Mouse (Mus musculus): ENCODE data around the gene 4930562C15Rik. TPM values are rescaled to one million over a fixed set of nuclear protein-coding genes. Genes with fewer than 3 reads are reported as not detected.
"Not testable (repeated sequence)": the region's sequence is repeated elsewhere in the genome, so short reads cannot be mapped to it uniquely, and the experiment has no call there.

Gene 4930562C15Rik
- polyA plus RNA-seq (2012; rRNA removed): not detected in 2 replicates

DNA sequence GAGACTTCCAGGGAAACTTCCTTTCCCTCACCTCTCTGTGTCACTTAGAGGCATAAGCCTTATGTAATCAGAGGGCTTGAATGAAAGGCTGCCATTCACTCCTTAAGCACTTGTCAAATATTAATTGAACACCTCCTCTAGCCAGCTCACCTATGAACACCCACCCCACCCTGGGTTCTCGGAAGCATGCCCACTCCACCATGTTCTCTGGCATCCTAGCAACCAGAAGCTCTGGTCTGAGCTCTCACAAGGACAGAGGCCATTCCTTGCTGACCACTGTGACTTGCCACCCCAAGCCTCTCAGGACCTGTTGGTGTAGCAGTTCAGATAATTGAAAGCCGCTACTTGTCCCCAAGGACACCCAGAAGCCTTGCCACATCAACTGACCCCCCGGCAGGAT, at the start of gene 4930562C15Rik:
TSS of gene 4930562C15Rik (plus strand) at position 226 of the 400 bp plus-strand sequence.
- no peak for TF ChIP-seq CTCF (IDR thresholded peaks at IDR 0.05; ENCODE audit: borderline replicate concordance, extremely low read depth, insufficient read depth, insufficient read length)
- TF ChIP-seq POLR2A (IDR thresholded peaks at IDR 0.05; ENCODE audit: borderline replicate concordance, extremely low read depth, insufficient read depth, insufficient read length, poor library complexity, severe bottlenecking): no peak
- DNase-seq (ENCODE audit: low read depth): no peak

DNA sequence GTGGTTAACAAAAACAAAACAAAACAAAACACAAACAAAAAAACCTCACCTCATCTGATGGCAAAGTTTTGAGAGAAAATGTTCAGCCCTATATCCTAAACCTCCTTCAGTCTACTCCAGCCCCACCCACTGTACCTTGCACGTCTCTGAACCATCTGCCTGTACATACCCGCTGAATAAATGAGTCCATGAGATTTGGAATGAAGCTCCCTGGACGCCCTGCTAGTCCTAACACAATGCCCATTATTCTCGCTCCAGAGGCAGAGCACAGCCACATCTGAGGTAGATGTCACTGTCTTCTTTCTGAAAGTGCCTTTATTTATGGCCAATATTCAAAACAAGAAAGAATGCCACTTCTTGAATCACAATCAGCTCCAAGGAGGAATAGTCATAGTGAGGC, 49.5 kb upstream of the 4930562C15Rik start:
- TF ChIP-seq CTCF (IDR thresholded peaks at IDR 0.05; ENCODE audit: borderline replicate concordance, extremely low read depth, insufficient read depth, insufficient read length): no peak
- no peak for TF ChIP-seq POLR2A (IDR thresholded peaks at IDR 0.05; ENCODE audit: borderline replicate concordance, extremely low read depth, insufficient read depth, insufficient read length, poor library complexity, severe bottlenecking)
- DNase-seq (ENCODE audit: low read depth): no peak

DNA sequence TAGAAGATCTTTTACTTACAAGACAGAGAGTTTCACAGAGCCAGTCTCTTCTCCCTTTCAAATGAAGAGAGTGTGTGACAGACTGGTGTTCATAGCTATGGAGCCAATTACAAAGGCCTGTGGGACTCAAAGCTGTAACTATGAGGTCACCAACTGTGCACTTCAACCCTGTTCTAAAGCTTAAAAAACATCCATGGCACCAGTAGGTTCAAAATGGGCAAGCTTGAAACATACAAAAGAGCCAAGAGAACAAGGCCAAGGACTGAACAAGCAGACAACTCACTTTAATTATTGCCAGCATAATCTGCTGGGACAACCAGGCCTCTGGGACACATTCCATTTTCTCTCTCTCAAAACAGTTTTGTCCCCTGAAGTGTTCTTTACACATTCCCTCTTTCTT, 47.0 kb upstream of the 4930562C15Rik start:
- DNase-seq (ENCODE audit: low read depth): no peak
- TF ChIP-seq POLR2A (IDR thresholded peaks at IDR 0.05; ENCODE audit: borderline replicate concordance, extremely low read depth, insufficient read depth, insufficient read length, poor library complexity, severe bottlenecking): no peak
- TF ChIP-seq CTCF (IDR thresholded peaks at IDR 0.05; ENCODE audit: borderline replicate concordance, extremely low read depth, insufficient read depth, insufficient read length): no peak

DNA sequence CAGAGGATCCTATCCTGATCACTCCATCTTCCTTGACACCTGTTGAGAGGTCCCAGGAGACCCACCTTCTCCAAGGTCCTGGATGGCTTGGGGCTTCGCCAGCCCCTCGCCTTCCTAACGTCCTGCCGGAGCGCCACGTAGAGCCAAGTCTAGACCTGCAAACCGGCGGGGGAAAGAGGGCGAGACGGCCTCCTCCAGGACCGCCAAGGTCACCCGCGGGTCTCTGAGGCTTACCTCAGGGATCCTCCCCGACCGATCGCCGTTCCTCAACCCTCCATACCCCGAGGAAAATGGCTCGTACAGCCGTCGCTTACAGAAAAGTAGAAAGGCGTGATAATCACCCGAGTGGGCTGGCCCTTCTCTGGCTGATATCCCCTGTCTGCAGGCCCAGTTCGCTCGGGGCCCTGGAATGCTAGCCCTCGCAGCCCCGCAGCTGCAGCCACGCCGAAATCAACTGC, 45.9 kb upstream of the 4930562C15Rik start:
- no peak for TF ChIP-seq CTCF (IDR thresholded peaks at IDR 0.05; ENCODE audit: borderline replicate concordance, extremely low read depth, insufficient read depth, insufficient read length)
- no peak for DNase-seq (ENCODE audit: low read depth)

DNA sequence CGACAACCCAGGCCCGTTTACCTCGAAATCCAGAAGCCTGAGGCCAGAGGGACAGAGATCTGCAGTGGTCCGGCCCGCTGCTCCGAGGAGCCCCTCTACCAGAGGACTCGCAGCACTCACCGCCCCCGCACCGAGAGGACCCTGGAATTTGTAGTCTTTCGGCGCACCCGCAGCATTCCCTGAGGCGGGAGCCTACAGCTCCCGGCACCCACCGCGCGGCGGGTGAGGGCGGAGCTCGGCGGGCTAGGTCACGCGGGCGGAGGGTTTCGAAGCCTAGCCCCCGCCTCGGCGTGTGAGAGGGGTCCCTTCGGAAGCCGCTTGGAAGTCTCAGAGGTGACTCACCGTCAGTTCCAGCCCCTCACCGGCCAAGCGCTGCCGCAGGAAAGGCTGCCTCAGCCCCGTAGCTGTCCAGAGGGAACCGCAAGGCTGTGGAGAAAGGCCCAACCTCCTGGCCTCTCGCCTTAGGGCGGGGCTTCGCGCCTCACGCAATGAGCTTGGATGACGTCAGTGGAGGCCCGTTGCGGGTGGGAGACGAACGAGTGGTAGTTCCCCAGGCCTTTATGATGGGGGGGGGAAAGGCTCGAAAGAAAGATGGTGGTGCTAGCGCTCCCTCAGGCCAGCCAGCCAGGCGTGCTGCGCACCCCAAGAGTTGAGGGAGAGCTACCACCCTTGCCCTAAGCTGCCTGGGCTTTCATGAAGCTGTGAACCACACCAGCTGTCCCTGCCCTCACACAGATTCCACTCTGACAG, 45.2 kb upstream of the 4930562C15Rik start, which contains the start of gene Cdip1:
TSS of gene Cdip1 (minus strand) at position 483 of the 750 bp plus-strand sequence.
- TF ChIP-seq CTCF (IDR thresholded peaks at IDR 0.05; ENCODE audit: borderline replicate concordance, extremely low read depth, insufficient read depth, insufficient read length) (no peak), POLR2A (IDR thresholded peaks at IDR 0.05; ENCODE audit: borderline replicate concordance, extremely low read depth, insufficient read depth, insufficient read length, poor library complexity, severe bottlenecking) (peak; percentile 71; the same call in 1 of the 2 replicates)
- DNase-seq (ENCODE audit: low read depth): peak; percentile 98

DNA sequence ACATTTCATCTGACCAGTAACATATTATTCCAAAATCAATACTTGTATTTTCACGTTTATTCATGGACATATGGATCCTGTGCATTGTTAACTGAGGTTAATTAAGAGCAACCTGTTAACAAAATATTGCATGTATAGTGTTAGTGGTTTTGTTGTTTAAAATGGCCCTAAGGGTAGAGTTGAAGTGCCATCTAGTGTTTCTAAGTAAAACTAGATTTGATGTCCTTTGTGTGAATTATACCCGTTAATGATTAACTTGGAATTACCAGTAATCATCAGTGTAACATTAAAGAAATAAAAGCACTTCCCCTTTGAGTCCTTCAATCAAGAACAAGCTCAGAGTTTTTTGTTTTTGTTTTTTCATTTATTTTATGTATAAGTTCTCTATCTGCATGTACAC, 43.9 kb upstream of the 4930562C15Rik start:
- peak; percentile 47 for DNase-seq (ENCODE audit: low read depth)
- TF ChIP-seq CTCF (IDR thresholded peaks at IDR 0.05; ENCODE audit: borderline replicate concordance, extremely low read depth, insufficient read depth, insufficient read length) (no peak), POLR2A (IDR thresholded peaks at IDR 0.05; ENCODE audit: borderline replicate concordance, extremely low read depth, insufficient read depth, insufficient read length, poor library complexity, severe bottlenecking) (no peak)

DNA sequence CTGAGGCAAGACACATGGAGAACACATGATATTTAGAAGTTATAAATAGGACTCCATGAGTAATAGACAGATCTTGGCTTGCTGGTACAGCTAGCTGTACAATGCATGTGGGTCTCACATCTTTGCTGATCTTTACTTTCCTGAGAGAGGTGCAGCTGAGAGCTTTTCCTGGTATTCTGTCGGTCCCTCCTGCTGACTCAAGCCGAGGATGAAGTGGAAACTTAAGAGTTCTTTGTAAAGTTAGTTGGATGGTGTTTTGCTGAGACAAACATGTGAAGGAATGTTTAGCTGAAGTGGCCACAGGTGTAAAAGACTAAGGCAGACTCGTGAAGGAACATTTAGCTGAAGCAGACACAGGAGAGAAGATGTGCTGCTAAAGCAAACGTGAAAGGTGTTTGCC, 38.6 kb upstream of the 4930562C15Rik start:
- no peak for TF ChIP-seq CTCF (IDR thresholded peaks at IDR 0.05; ENCODE audit: borderline replicate concordance, extremely low read depth, insufficient read depth, insufficient read length)
- TF ChIP-seq POLR2A (IDR thresholded peaks at IDR 0.05; ENCODE audit: borderline replicate concordance, extremely low read depth, insufficient read depth, insufficient read length, poor library complexity, severe bottlenecking): no peak
- no peak for DNase-seq (ENCODE audit: low read depth)

DNA sequence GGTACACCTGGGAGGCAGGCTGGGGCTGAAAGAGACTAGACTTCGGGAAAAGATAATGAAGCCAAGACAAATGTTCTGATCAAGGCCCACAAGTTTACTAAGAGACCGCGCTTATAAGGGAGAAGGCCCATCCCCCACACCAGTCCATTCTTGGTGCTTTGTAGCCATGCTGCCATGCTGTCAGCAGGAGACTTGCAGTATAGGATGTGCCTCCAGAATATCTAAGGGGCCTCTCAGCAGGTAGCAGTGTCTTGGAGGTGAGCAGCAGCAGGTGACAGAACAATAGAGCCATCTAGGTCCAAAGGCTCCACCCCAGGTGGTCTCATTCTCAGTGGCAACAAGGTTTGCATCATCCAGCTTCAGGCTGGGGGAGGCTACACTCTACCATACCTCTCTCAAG, 16.9 kb upstream of the 4930562C15Rik start:
- no peak for TF ChIP-seq CTCF (IDR thresholded peaks at IDR 0.05; ENCODE audit: borderline replicate concordance, extremely low read depth, insufficient read depth, insufficient read length)
- TF ChIP-seq POLR2A (IDR thresholded peaks at IDR 0.05; ENCODE audit: borderline replicate concordance, extremely low read depth, insufficient read depth, insufficient read length, poor library complexity, severe bottlenecking): no peak

DNA sequence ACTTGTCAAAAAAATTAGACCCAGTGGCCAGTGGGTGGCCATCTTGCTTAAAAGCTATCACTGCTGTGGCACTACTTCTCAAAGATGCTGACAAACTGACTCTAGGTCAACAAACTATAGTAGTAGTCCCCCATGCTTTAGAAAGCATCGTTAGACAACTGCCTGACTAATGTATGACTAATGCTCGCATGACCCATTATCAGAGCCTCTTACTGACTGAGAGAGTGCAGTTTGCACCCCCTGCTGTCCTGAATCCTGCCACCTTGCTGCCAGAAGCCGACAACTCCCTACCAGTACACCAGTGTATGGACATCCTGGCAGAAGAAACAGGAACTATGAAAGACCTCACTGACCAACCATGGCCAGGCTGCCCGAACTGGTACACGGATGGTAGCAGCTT, 10.8 kb upstream of the 4930562C15Rik start:
- DNase-seq (ENCODE audit: low read depth): not testable (repeated sequence)

More for the DNA sequence above, 16.9 kb upstream of the 4930562C15Rik start:
- no peak for DNase-seq (ENCODE audit: low read depth)

DNA sequence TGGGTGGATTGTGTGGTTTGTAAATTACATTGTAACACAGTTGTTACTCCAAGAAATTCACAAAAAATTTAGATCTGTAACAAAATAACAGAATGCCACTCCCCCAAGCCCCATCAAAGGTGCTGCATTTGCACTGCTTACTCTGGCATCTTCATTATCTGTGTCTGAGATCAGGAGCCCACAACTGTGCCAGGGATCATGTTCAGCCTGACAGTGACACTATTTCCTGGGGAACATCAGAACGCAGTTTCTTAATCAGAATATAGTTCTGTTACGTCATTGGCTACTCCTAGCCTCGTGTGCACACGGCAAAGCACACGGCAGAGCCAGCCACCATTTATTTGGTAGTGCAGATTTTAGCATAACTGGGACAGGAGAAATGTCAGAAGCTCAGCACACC, 7.6 kb upstream of the 4930562C15Rik start:
- TF ChIP-seq CTCF (IDR thresholded peaks at IDR 0.05; ENCODE audit: borderline replicate concordance, extremely low read depth, insufficient read depth, insufficient read length): no peak
- TF ChIP-seq POLR2A (IDR thresholded peaks at IDR 0.05; ENCODE audit: borderline replicate concordance, extremely low read depth, insufficient read depth, insufficient read length, poor library complexity, severe bottlenecking): no peak
- no peak for DNase-seq (ENCODE audit: low read depth)

DNA sequence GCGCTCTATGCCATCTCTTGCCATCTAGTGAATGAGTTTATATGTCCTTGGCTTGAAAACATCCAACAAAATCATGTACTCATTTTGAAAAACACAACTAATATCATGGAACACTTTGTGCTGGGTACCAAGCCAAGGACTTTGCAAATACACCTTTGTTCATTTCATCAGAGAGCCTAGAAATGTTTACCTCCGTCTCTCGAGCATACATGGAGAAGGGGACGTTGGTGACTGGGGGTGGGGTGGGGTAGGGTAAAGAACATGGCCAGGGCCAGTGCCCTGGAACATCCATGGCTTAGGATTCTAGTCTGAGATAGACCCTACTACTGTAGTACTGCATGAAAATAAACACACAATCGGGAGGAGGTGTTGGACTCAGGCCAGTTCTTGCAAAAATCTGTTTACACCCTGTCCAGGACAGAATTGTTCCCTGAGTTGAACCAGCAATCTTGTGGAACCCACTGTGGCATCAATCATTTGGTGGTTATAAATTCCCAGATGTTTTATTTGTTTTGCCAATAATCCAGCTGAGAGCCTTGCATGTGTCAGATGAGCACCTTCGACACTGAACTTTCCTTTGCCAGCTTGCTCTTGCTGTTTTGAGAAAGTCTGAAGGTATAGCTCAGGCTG, 5.8 kb upstream of the 4930562C15Rik start:
- no peak for TF ChIP-seq CTCF (IDR thresholded peaks at IDR 0.05; ENCODE audit: borderline replicate concordance, extremely low read depth, insufficient read depth, insufficient read length)
- TF ChIP-seq POLR2A (IDR thresholded peaks at IDR 0.05; ENCODE audit: borderline replicate concordance, extremely low read depth, insufficient read depth, insufficient read length, poor library complexity, severe bottlenecking): no peak

More for the DNA sequence above, 5.8 kb upstream of the 4930562C15Rik start:
- no peak for DNase-seq (ENCODE audit: low read depth)

Data from brain, embryonic 14.5 days (tissue).